Mouse (Mus musculus): Measurements from ENCODE around the gene Tyrobp.

The Tyrobp gene

DNA sequence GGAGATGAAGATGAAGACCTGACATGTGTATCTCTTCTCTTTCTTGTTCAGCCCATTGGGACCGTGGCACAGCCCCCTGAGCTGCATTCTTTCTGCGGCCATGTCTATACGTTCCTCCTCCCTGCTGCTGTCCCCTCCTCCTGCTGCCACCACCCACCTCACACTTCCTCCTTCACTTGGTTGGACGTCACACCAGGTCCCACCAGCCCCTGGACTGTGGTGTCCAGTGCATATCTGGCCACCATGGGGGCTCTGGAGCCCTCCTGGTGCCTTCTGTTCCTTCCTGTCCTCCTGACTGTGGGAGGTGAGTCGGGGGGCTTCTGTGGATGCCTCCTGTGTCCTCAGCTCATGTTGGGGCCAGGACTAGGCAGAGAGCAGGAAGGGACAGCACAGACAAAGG is at the start of gene Tyrobp:
Gene Tyrobp, plus strand, starts transcription at position 165 of the 400 bp plus-strand sequence.
- DNase-seq (ENCODE audit: low spot score in 2 of 2) = no peak

- DNase-seq (ENCODE audit: low spot score in 2 of 2) = no peak
Observed at GRCm38 (mm10) chr7:30367466-30367865, 46.1 kb upstream of the Tyrobp start.

GRCm38 (mm10) chr7:30373501-30373962 is 40.0 kb upstream of the Tyrobp start:
- DNase-seq (ENCODE audit: low spot score in 2 of 2) = peak; percentile 58 to 75

GRCm38 (mm10) chr7:30380061-30380460 is 33.5 kb upstream of the Tyrobp start:
- no peak for DNase-seq (ENCODE audit: low spot score in 2 of 2)

DNA sequence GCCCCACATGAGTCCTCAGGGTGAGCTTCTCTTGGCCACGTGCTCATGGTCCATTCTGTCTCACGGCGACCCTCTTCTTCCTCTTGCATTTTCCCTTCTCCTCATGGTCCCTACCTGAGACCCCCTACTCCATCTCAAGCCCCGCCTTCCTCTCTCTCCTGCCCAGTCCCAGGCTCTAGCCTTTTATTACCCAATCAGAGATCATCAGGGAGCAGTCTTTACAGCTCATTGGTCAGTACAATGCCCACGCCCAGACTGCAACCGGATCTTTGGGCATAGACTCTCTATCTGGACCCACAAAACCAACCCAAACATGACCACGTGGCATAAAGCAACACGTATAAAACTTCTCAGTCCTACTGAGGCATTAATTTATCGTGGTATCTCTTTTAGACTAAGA is 29.5 kb upstream of the Tyrobp start:
- no peak for DNase-seq (ENCODE audit: low spot score in 2 of 2)

DNA sequence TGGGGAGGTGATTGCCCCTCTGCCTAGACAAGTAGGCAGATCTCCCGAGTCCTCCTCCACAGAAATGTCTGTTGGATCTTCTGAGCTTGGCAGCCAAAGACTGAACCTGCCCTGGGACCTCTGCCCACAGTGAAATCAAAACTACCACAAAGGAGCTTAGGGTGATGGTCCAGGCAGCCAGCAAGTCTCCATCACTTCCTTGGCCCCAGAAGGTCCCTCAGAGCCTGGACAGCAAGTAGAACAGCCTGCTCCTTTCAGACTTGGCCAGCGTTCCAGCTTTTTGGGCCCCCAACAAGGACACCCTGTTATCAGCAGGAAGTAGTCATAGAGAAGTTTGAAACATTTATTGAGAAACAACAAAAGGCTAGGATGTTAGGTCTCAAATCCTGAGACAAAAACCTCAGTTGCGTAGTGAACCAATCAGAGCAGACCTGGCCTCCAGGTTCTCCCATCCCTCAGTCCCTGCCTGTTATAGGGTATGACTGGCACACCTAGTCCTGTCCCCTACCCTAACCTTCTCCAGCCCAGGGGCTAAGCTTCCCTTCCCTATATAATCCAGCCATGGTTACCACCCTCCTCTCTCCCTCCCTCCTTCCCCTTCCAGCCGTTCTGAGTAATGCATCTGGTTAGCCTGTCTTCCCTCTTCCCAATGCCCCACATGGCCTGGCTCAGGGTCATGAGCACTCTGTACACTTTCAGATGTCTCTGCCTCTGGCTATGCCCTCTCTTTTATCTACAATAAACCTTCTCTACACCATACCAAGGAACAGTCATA is 20.6 kb upstream of the Tyrobp start:
- DNase-seq (ENCODE audit: low spot score in 2 of 2) = no peak

DNA sequence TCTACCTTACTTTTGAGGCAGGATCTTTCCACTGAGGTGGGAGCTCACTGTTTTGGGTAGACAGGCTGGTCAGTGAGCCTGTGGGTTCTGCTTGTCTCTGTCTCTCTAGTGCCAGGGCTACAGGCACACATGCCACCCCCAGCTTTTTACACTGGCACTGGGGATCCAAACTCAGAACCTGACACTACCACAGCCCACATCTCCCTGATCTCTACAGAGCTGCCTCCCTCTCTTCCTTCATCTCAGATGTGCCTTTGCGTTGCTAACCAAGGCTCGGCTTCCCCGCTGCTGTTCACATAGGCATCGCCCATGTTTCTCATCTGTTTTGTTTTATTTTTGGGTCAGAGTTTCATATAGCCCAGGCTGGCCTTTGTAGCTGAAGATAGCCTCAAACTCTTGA is 19.9 kb upstream of the Tyrobp start:
- DNase-seq (ENCODE audit: low spot score in 2 of 2) = no peak

DNA sequence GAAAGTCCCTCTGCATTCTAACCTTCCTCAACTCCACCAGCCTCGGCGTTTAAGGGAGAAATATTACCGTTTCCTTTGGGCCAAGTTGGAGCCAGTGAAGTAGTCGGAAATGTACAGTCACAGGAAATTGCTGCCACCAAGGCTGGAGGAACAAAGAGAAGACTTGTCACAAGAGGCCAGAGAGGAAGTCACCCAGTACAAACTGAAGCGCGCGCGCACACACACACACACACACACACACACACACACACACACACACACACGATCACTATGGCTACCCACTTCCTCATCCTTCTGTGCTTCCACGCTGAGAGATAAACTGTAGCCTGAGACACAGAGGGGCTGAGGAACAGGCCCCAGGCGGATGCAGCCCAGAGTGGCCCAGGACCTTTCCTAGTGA is 19.2 kb upstream of the Tyrobp start:
- DNase-seq (ENCODE audit: low spot score in 2 of 2) = peak; percentile 35 to 36

DNA sequence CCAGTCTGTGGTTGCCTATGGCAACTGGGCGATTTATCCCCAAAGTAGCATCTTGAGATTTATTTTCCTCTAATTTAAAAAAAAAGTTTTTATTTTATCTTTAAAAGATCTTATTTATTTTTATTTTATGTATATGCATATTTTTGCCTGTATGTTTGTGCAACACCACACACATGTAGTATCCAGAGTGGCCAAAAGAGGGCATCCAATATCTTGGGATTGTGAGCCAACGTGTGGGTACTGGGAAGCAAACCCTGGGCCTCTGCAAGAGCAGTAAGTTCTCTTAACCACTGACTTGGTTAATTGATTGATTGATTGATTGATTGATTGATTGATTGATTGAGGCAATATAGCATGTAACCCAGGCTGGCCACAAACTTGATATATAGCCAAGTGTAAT is 18.7 kb upstream of the Tyrobp start:
- DNase-seq (ENCODE audit: low spot score in 2 of 2) = no peak

DNA sequence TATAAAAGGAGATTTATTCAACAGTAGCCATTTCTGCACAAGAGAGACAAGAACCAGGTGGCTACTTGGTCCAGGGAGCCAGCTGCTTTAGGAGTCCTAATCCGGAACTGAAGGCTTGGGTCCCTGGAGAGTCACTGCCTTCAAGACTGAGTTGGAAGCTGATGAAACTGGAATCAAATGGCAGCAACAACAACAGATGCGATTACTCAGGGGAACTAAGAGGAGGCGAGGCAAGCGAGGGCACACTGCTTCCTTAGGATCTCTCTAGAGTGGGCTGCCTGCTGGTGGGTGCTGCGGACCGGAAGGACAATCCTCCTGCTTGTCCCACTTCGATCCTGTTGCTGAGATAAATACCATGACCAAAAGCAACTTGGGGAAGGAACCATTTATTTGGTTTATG is 13.9 kb upstream of the Tyrobp start:
- no peak for DNase-seq (ENCODE audit: low spot score in 2 of 2)

- no peak for DNase-seq (ENCODE audit: low spot score in 2 of 2)
Observed at GRCm38 (mm10) chr7:30402343-30402742, 11.2 kb upstream of the Tyrobp start.

GRCm38 (mm10) chr7:30408639-30409038 is 4.9 kb upstream of the Tyrobp start:
- no peak for DNase-seq (ENCODE audit: low spot score in 2 of 2)

GRCm38 (mm10) chr7:30409789-30410188 is 3.8 kb upstream of the Tyrobp start:
- no peak for DNase-seq (ENCODE audit: low spot score in 2 of 2)

- no peak for DNase-seq (ENCODE audit: low spot score in 2 of 2)
Observed at GRCm38 (mm10) chr7:30411023-30411422, 2.5 kb upstream of the Tyrobp start.

DNA sequence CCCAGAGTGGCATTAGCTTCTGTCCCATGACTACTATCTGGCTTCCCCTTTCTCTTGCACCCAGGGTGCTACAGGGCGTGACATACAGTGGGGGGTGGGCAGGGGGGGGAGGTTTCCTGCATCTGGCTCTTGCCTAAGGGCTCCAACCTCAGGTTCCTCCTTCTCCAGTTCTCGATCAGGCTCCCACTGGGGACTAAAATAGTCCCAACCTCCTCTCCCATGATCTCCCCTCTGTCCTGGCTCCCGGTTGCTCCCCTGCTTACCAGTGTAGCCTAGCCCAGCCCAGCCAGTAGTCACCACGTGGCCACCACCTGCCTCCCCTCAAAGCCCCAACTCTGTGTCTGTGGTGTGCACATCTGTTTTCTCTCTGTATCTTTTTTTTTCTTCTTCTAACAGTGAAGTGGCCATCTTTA is 819 bp upstream of the Tyrobp start:
- DNase-seq (ENCODE audit: low spot score in 2 of 2) = no peak

- no peak for DNase-seq (ENCODE audit: low spot score in 2 of 2)
Observed at GRCm38 (mm10) chr7:30417856-30418255, 4.3 kb downstream of the Tyrobp start.

GRCm38 (mm10) chr7:30419561-30420499 is 6.3 kb downstream of the Tyrobp start, which contains the start of gene Hcst:
TSS of gene Hcst (minus strand) at chr7:30419854.
- DNase-seq (ENCODE audit: low spot score in 2 of 2) = no peak

- DNase-seq (ENCODE audit: low spot score in 2 of 2) = no peak
Observed at GRCm38 (mm10) chr7:30420673-30421072, 7.1 kb downstream of the Tyrobp start.

- DNase-seq (ENCODE audit: low spot score in 2 of 2) = peak; percentile 76 to 81
Observed at GRCm38 (mm10) chr7:30421175-30421889, 7.8 kb downstream of the Tyrobp start, which contains the start of gene Nfkbid. TSS of gene Nfkbid (plus strand) at chr7:30421732.

- DNase-seq (ENCODE audit: low spot score in 2 of 2) = peak; percentile 76 to 85
Observed at GRCm38 (mm10) chr7:30421890-30422435, 8.4 kb downstream of the Tyrobp start.

- DNase-seq (ENCODE audit: low spot score in 2 of 2) = no peak
Observed at GRCm38 (mm10) chr7:30422560-30422959, 9.0 kb downstream of the Tyrobp start.

Data from spleen, postnatal 14 days (tissue).